Mouse (Mus musculus) erythroblast, embryonic 14.5 days (primary cell): ENCODE data around the gene Amigo3. TPM values are rescaled to one million over a fixed set of nuclear protein-coding genes. Genes with fewer than 3 reads are reported as not detected.
A peak's percentile ranks its signal among the peaks of the same experiment; 100 is the strongest.
"Not testable (repeated sequence)": the region's sequence is repeated elsewhere in the genome, so short reads cannot be mapped to it uniquely, and the experiment has no call there.

ENCODE experiments used
- H3K27me3 ChIP-seq: 2 replicates; pipeline ENCODE4 v1.6.1; 2012; ENCODE audit warnings: inconsistent platforms; ENCODE audit not compliant: control insufficient read depth
- H3K36me3 ChIP-seq: 2 replicates; pipeline ENCODE4 v1.6.1; 2012; ENCODE audit warnings: mild to moderate bottlenecking, inconsistent platforms; ENCODE audit not compliant: control insufficient read depth
- H3K4me1 ChIP-seq: 2 replicates; pipeline ENCODE4 v1.6.1; 2012; ENCODE audit warnings: inconsistent platforms; ENCODE audit not compliant: control insufficient read depth
- H3K4me3 ChIP-seq: replicated peaks from 2 replicates; pipeline ENCODE3; 2012; ENCODE audit warnings: moderate library complexity, mild to moderate bottlenecking, inconsistent platforms
- H3K9me3 ChIP-seq: 2 replicates; pipeline ENCODE4 v1.6.1; 2012; ENCODE audit warnings: low read length, inconsistent platforms, mixed read lengths; ENCODE audit not compliant: control insufficient read depth
- GATA1 ChIP-seq: IDR thresholded peaks from 2 replicates; pipeline ENCODE4 v1.6.1; 2012; ENCODE audit warnings: low read length, inconsistent platforms, mixed read lengths
- TAL1 ChIP-seq: IDR thresholded peaks from 3 replicates; pipeline ENCODE4 v1.6.1; 2012; ENCODE audit warnings: low read length, inconsistent platforms, mixed read lengths
- polyA plus RNA-seq: library from polyadenylated mRNA; stranded (reverse); fragments of >175 nt; gene quantifications from 2 replicates; pipeline ENCODE4 v1.2.3, GENCODE M21; 2012

Gene Amigo3
- 0.01 and 0.08 TPM in 2 replicates for polyA plus RNA-seq

- no peaks in the 10 kb centered on the region for H3K9me3 ChIP-seq
- H3K27me3 ChIP-seq, result no peaks in the 10 kb centered on the region
- H3K4me3 ChIP-seq, result peak within 1 kb of the TSS; percentile 3
- H3K36me3 ChIP-seq, result peaks cover 86% of the 10 kb centered on the region
- TF ChIP-seq TAL1, result no peak
- TF ChIP-seq GATA1, result no peak
- H3K4me1 ChIP-seq, result peaks cover 61% of the 10 kb centered on the region
Measured at GRCm38 (mm10) chr9:108052885-108053664, at the start of gene Amigo3. Amigo3 (plus strand) TSS chr9:108053159.

GRCm38 (mm10) chr9:108003531-108003890 is 49.4 kb upstream of the Amigo3 start:
- Histone ChIP-seq H3K9me3 (no peaks in the 10 kb centered on the region), H3K4me3 (peak overlapping the region; percentile 87), H3K4me1 (peaks cover 63% of the 10 kb centered on the region), H3K36me3 (peaks cover 44% of the 10 kb centered on the region), H3K27me3 (no peaks in the 10 kb centered on the region; the same call in 1 of the 2 replicates)
- TF ChIP-seq GATA1 (no peak), TAL1 (no peak)

- H3K9me3 ChIP-seq, result no peaks in the 10 kb centered on the region
- TF ChIP-seq GATA1, result no peak
- TF ChIP-seq TAL1, result no peak
- peaks cover 88% of the 10 kb centered on the region for H3K36me3 ChIP-seq
- H3K27me3 ChIP-seq, result no peaks in the 10 kb centered on the region
- no peak overlapping the region for H3K4me3 ChIP-seq
- peaks cover 54% of the 10 kb centered on the region for H3K4me1 ChIP-seq
Measured at GRCm38 (mm10) chr9:108008041-108008440, 44.9 kb upstream of the Amigo3 start.

GRCm38 (mm10) chr9:108010385-108010784 is 42.6 kb upstream of the Amigo3 start:
- no peaks in the 10 kb centered on the region for H3K27me3 ChIP-seq
- no peaks in the 10 kb centered on the region for H3K9me3 ChIP-seq
- H3K4me1 ChIP-seq, result peaks cover 33% of the 10 kb centered on the region
- no peak for TF ChIP-seq TAL1
- no peak for TF ChIP-seq GATA1
- peaks cover 93% of the 10 kb centered on the region for H3K36me3 ChIP-seq
- no peak overlapping the region for H3K4me3 ChIP-seq

GRCm38 (mm10) chr9:108013577-108013976 is 39.4 kb upstream of the Amigo3 start:
- not testable (repeated sequence) for H3K9me3 ChIP-seq, H3K27me3 ChIP-seq, H3K4me3 ChIP-seq
- Histone ChIP-seq H3K36me3 (peaks cover 94% of the 10 kb centered on the region), H3K4me1 (peaks cover 15% of the 10 kb centered on the region)

GRCm38 (mm10) chr9:108017127-108017526 is 35.8 kb upstream of the Amigo3 start:
- no peak overlapping the region for H3K4me3 ChIP-seq
- no peaks in the 10 kb centered on the region for H3K27me3 ChIP-seq
- TF ChIP-seq TAL1, result no peak
- no peak for TF ChIP-seq GATA1
- no peaks in the 10 kb centered on the region for H3K9me3 ChIP-seq
- peaks cover 88% of the 10 kb centered on the region for H3K36me3 ChIP-seq
- peaks cover 7% of the 10 kb centered on the region for H3K4me1 ChIP-seq

- TF ChIP-seq GATA1 (no peak), TAL1 (no peak)
- Histone ChIP-seq H3K4me3 (no peak overlapping the region), H3K36me3 (peaks cover 86% of the 10 kb centered on the region), H3K9me3 (no peaks in the 10 kb centered on the region), H3K27me3 (no peaks in the 10 kb centered on the region), H3K4me1 (peaks cover 6% of the 10 kb centered on the region)
Measured at GRCm38 (mm10) chr9:108020741-108021140, 32.2 kb upstream of the Amigo3 start.

GRCm38 (mm10) chr9:108023216-108023615 is 29.7 kb upstream of the Amigo3 start:
- peaks cover 88% of the 10 kb centered on the region for H3K36me3 ChIP-seq
- H3K4me3 ChIP-seq, result no peak overlapping the region
- TF ChIP-seq GATA1, result no peak
- TF ChIP-seq TAL1, result no peak
- peaks cover 7% of the 10 kb centered on the region for H3K4me1 ChIP-seq
- no peaks in the 10 kb centered on the region for H3K27me3 ChIP-seq
- peaks cover 4% of the 10 kb centered on the region for H3K9me3 ChIP-seq

- Histone ChIP-seq H3K27me3 (no peaks in the 10 kb centered on the region), H3K4me3 (no peak overlapping the region), H3K9me3 (peaks cover 4% of the 10 kb centered on the region), H3K36me3 (peaks cover 92% of the 10 kb centered on the region), H3K4me1 (peaks cover 6% of the 10 kb centered on the region)
- TF ChIP-seq TAL1 (no peak), GATA1 (no peak)
Measured at GRCm38 (mm10) chr9:108026584-108026983, 26.4 kb upstream of the Amigo3 start.
